Mouse (Mus musculus): ENCODE measurements around the gene Lypd6.
A peak's percentile ranks its signal among the peaks of the same experiment; 100 is the strongest.

The Lypd6 gene

GRCm38 (mm10) chr2:50066246-50066967, at the start of gene Lypd6:
TSS of gene Lypd6 (plus strand) at chr2:50066429.
- peak; percentile 72 for DNase-seq

GRCm38 (mm10) chr2:50019477-50019876, 46.8 kb upstream of the Lypd6 start:
- DNase-seq, result no peak

- no peak for DNase-seq
Observed at GRCm38 (mm10) chr2:50025549-50025948, 40.7 kb upstream of the Lypd6 start.

GRCm38 (mm10) chr2:50028930-50029329, 37.3 kb upstream of the Lypd6 start:
- no peak for DNase-seq

GRCm38 (mm10) chr2:50044170-50044870, 21.9 kb upstream of the Lypd6 start:
- no peak for DNase-seq

- DNase-seq, result no peak
Observed at GRCm38 (mm10) chr2:50044871-50045470, 21.3 kb upstream of the Lypd6 start.

- no peak for DNase-seq
Observed at GRCm38 (mm10) chr2:50045841-50046240, 20.4 kb upstream of the Lypd6 start.

GRCm38 (mm10) chr2:50048442-50048841, 17.8 kb upstream of the Lypd6 start:
- DNase-seq, result no peak

- no peak for DNase-seq
Observed at GRCm38 (mm10) chr2:50053893-50054292, 12.3 kb upstream of the Lypd6 start.

GRCm38 (mm10) chr2:50065902-50066245, 355 bp upstream of the Lypd6 start:
- no peak for DNase-seq

GRCm38 (mm10) chr2:50066968-50067315, 713 bp downstream of the Lypd6 start:
- no peak for DNase-seq

GRCm38 (mm10) chr2:50069571-50070295, 3.5 kb downstream of the Lypd6 start:
- DNase-seq, result no peak

- no peak for DNase-seq
Observed at GRCm38 (mm10) chr2:50072158-50072557, 5.9 kb downstream of the Lypd6 start.

GRCm38 (mm10) chr2:50084746-50085145, 18.5 kb downstream of the Lypd6 start:
- no peak for DNase-seq

- no peak for DNase-seq
Observed at GRCm38 (mm10) chr2:50087761-50088160, 21.5 kb downstream of the Lypd6 start.

GRCm38 (mm10) chr2:50096336-50096735, 30.1 kb downstream of the Lypd6 start:
- DNase-seq, result no peak

- no peak for DNase-seq
Observed at GRCm38 (mm10) chr2:50100364-50101151, 34.3 kb downstream of the Lypd6 start.

- no peak for DNase-seq
Observed at GRCm38 (mm10) chr2:50101152-50101450, 34.9 kb downstream of the Lypd6 start.

GRCm38 (mm10) chr2:50103850-50104503, 37.7 kb downstream of the Lypd6 start:
- DNase-seq, result no peak

GRCm38 (mm10) chr2:50105590-50105989, 39.4 kb downstream of the Lypd6 start:
- no peak for DNase-seq

GRCm38 (mm10) chr2:50105992-50106391, 39.8 kb downstream of the Lypd6 start:
- no peak for DNase-seq

GRCm38 (mm10) chr2:50106879-50107278, 40.6 kb downstream of the Lypd6 start:
- DNase-seq, result no peak
